Mouse (Mus musculus) neutrophil, adult 5-6 weeks (primary cell): ENCODE results near the gene Lmf1. TPM values are rescaled to one million over a fixed set of nuclear protein-coding genes. Genes with fewer than 3 reads are reported as not detected.

Experiments used
- ATAC-seq: fragments of 151-379, 151-347 bp; 2 replicates; pipeline ENCODE4 v1.8.0; 2017; ENCODE audit warnings: mild to moderate bottlenecking, moderate TSS enrichment; ENCODE audit not compliant: insufficient number of reproducible peaks, poor library complexity, low FRiP score, severe bottlenecking; ENCODE audit errors: extremely low read depth
- total RNA-seq: library from RNA; stranded (forward); fragments of 200-1000 nt; gene quantifications from 2 replicates; pipeline ENCODE4 v1.2.3, GENCODE M21; 2017

Gene Lmf1
- total RNA-seq, 1 experiment from 2014 or later, result 10.9 TPM

DNA sequence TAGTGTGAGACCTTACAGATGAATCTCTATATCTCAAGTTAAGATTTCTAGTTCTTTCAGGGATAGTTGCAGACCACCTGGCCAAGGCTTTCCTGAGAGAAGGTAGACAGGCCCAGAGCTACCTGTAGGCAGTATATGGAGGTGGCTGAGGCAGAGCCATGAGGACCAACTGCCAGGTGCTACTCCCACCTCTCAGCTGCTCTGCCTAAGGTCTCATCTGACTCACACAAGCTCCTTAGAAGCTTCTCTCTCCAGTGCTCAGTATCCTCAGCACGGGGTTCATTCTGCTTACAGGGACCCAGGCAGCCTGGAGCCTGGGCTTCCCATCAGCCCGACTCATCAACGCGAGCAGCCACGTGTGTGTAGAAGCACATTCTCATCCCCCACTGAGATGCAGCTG lies 51.4 kb downstream of the Lmf1 start:
- no peak for ATAC-seq

DNA sequence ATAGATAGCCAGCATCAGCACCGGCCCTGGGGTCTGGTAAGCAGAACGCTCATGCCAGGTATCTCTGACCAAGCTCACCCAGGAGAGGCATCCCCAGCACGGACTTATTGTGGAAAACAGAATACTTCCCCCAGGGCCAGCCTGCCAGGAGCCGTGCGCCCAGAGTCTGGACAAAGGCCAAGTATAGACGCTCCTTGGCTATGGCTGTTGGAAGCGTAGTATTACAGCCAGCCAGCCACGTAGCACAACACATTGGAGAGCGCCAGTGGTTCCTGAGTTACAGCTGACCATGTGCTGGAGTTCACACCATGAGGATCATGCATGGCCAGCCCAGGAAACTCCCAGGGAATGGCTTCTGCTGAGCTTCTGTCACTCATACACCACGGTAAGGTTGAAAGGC lies 55.2 kb downstream of the Lmf1 start:
- ATAC-seq, result no peak

DNA sequence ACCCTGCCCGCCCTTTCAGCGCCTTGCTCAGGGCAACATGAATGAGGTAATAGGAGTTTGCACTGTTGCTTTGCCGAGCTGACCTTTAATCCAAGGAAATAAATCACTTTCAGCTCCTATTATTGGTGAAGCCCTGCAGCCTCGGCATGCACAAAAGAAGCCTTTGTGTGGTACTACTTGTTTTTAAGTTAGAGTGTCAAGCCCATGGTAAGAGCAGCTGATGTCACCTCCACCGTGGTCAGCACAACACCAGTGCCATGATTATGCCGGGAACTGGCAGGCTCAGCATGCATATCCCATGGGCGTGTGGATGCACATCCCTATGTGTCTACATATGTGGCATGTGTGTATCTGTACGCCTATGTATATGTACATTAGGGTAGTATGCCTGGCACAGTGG lies 56.5 kb downstream of the Lmf1 start:
- no peak for ATAC-seq

DNA sequence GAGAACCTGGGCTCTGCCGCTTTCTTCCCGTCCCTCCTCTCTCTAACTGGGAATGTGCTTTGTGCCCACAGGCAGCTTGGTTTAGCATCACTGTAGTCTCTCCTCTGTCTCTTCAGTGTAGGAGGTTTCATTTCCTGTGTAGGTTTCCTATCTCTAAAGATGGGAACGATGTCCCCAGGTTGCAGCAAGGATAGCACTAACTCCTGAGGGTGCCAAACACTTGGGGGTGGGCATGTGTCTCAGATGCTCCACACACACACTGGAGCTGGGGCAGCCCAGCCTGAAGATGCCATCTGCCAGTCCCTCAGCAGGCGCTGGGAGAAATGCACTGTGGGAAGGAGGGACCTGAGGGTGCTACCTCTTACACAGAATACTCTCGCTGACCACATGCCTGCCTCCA lies 56.9 kb downstream of the Lmf1 start:
- no peak for ATAC-seq

DNA sequence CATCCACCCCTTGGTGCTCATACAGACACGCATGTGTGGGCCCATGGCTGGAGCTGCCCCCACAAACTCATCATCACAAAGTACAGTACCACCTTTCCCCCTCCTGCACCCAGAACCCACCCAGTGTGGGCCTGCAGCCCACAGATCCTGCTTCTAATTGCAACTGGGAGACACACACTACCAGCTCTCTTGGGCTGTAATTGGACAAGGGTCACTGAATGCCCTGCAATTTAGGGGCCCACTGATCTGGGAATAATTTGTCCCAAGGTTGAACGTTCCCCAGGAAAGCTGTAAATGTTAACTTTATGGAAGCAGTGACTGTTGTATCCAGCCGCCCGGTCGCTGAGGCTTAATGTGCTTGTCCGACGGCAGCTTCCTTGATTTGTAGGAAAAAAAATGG lies 59.1 kb downstream of the Lmf1 start:
- ATAC-seq, result no peak

DNA sequence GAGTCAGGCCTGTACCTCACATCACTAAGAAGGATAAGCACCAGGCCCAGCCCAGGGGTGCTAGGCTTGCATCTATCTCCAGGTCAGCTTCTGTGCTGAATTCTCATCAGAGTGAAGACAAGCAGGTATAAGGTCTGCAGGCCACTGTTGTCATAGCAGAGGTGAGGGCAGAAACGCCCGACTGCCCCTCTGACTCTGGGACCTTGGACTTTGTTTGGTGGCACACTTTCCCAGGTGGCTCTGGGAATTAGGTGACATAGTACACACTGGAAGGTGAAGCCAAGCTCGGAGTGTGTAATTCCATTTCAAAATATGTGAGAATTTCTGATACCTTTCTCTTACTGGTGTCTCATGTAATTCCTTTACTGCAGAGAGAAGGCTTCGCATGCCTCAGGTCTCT lies 59.6 kb downstream of the Lmf1 start:
- no peak for ATAC-seq

DNA sequence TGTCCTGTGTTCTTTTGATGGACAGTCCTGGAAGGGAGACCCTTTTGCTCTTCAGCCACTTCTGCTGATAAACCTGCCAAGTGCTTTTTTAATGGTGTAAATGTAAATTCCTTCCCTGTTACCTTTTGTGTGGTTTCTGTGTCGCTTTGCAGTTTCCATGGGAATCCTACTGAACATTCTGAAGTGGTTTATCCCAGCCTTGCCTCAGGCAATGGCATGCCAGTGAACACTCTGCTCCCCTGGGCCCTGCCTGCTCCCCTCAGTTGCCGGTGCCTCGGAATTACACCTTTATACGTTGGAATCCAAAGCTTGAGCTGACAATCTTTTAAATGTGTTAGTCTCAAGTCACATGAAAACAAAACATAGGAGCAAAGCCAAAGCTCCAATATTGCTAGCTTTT lies 62.1 kb downstream of the Lmf1 start:
- no peak for ATAC-seq

DNA sequence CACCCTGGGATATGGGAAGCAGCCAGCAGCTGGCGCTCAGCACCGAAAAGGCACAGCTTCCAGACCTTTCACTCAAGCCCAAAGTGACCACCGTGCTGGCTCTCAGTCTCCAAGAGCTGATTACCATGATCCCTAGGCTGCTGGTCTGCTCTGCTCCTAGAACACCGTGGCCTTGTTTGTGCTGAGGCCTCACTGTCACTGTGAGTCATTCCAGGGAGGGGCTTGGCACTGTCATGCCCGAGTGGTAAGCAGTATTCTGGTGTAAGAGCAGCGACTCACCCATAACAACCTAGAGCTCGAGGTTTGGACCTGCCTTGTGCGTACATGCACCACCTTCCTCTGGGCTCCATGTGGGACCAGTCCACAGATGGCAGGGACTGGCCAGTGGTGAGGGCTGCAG lies 63.1 kb downstream of the Lmf1 start:
- ATAC-seq, result no peak

DNA sequence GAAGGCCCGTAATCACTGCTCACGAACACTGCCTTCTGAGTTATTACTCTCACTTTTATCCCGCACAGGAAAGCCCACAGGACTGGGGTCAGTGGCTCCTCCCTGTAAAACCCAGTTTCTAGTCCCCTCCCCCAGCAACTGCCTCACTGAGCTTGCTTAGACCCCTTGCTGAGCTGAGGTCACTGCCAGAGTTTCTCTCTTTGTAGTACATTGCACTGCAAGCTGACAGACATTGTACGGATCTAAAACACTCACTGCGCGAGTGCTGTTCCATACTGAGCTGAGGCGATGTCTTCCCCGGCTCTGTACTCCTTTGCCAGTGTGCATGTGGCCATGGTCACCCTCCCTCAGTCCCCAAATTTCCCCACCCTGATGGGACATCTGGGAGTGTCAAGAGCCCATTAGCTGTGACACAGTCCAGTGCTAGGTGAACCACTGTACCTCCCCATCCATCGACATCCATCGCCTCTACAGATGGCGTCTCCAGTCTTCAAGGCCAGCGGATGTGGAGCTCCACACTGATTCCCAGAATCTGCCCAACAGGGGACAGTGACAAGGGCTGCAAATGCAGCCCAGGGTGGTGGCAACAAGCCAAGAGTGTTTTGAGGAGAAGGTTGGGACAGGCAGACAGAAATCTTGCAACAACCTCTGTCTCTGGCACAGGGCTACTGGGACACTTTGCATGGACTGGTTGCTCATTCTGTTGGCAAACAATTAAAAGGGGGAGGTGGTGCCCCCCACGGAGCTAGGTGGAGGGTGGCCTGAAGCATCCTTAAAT lies 64.8 kb downstream of the Lmf1 start:
- ATAC-seq, result no peak

DNA sequence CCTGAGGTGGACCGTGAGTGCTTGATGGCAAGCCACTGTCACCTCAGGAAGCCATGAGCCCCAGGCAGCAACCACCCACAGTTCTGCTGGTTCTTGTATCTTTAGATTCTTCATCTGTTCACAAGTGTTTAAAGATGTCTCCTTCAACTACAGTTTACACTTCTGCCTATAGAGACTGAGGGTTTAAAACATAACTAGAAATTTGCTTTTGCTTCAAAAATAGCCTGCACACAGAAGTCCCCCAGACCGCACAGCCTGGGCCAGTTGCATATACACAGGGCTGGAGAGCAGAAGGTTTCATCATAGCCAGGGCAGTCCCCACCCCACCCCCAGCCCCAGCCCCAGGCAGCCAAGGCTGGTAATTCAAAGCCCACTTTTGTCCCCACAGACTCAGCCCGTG lies 65.9 kb downstream of the Lmf1 start:
- no peak for ATAC-seq

DNA sequence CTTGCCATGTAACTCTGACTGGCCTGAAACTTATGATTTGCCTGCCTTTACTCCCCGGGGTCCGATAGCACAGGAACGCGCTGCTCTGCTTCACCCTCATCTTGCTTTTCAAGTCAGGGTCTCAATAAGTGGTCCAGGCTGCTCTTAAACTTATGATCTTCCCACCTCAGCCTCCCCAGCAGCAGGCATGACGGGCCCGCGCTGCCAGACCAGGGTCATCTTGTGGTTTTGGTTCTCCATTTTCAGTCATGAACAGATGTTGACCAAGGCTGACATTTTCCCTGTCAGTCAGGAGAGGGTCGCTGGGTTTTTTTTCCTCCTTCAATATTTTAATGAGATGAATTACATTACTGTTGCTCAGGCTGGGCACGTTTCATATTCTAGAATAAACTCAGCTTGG lies 66.8 kb downstream of the Lmf1 start:
- ATAC-seq, result no peak

DNA sequence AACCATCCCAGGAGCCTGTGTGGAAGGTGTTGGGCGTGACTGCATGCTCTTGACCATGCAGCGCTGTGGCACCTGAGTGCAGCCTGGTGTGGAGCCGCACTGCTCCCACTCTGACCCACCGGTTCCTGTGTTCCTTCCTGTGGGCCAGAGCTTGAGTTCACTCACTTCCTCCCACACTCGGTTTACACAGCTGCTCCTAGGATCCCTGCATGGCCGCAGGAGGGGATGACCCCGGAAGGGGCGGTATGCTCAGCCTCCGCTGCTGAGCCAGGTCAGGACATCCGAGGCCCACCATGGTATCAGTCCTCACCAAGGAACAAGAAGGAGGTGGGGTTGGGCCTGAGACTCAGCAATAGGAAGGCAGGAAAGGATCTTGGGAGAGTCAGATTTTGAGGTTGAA lies 69.0 kb downstream of the Lmf1 start:
- no peak for ATAC-seq

DNA sequence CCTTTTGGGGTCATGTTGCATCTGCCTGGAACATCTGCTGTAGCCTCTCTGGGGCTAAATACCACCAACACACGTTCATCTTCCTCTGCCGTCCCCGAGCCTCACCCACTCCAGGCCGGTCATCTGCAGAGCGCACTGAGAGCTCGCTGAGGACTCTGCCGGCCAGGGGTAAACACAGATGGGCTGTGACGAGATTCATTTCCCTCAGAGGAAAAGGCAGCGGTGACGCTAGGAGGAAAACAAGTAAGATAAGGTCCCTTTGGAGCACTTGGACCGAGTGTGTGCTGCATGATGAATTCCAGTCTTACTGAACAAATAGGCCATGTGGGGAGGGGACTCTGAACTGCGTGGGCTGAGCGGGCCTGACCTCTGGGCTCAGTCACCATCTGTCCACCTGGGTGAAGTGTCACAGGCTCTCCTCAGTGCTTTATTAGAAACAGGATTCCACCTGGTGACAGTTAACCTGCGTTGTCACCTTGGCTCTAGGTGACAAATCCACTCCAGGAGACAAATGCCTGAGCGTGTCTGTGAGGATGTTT lies 69.9 kb downstream of the Lmf1 start:
- ATAC-seq, result no peak

DNA sequence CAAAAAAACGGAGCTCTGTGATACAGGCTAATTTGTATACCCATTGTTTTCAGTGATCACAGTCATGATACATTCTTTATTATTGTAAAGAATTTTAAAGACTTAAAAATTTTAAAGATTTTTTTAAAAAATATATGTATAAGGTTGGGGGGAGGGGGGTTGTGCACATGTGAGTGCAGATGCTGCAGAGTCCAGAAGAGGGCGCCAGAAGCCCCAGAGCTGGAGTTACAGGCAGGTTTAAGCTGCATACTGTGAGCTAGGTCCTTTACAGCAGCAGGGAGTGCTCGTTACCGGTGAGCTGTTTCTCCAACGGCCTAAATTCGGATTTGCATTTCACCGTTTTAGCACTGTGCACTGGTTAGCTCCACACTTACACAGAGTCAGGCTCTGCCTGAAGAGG lies 71.8 kb downstream of the Lmf1 start:
- no peak for ATAC-seq

DNA sequence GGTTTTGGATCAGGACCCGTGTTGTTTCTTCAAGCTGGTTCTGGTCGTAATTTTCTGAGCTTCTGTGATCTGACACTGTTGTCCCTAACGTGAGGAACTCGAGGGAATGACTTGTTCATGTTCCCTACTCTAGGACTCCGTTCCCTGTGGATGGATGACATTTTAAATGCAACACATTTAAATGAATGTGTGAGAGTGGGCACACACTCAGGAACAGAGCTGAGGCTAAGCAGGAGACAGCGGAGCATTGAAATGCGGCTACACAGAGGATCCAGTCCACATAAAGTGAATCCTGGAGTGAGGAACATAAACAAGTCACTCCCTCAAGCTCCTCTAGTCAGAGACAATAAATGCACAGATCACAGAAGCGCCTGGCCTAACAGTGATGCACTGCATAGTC lies 73.4 kb downstream of the Lmf1 start:
- no peak for ATAC-seq

DNA sequence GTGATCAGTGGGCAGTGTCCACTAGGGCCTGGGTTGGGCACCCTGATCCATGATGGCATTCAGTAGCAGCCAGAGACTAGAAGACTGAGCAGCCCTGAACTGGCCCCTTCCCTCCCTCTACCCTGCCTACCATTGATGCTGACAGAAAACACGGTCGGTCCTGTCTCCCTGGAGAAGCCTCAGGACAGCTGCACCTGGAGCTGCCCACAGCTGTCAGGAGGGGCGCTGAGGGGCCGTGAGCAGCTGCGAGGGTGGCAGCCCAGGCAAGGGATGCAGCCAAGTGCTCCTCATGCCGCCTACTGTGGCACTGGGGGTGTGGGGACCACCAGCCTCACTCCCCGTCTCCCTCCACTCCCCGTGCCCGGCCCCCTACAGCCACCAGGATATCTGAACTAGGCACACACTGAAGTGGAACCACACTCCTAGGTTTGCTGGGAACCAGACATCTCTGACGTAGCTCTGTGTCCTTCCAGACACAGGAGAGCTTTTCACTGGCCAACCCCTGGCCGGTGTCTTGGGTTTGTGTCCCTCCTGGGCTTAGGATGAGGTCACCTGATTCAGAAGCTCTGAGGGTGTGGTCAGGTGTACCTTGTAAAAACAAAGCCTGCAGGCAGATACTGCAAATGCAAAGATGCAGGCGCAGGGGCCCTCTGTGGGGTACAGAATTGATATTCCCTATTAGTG lies 77.4 kb downstream of the Lmf1 start:
- ATAC-seq, result no peak

DNA sequence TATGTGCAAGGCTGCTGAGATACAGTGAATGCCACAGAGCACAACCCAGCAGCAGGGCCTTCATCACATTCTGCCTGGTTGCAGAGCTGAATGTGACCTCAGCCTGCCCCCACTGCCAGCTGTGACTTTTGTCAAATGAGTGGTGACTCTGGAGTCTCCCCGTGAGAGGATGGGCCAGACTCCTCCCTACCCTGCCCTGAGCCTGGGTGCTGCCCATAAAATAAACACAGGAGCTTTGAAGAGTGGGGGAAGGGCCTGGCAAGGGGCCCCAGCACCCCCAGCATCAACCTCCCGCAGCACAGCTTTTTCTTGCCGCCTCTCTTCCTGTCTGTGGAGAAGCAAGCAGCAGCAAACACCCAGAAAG lies 77.9 kb downstream of the Lmf1 start:
- no peak for ATAC-seq

DNA sequence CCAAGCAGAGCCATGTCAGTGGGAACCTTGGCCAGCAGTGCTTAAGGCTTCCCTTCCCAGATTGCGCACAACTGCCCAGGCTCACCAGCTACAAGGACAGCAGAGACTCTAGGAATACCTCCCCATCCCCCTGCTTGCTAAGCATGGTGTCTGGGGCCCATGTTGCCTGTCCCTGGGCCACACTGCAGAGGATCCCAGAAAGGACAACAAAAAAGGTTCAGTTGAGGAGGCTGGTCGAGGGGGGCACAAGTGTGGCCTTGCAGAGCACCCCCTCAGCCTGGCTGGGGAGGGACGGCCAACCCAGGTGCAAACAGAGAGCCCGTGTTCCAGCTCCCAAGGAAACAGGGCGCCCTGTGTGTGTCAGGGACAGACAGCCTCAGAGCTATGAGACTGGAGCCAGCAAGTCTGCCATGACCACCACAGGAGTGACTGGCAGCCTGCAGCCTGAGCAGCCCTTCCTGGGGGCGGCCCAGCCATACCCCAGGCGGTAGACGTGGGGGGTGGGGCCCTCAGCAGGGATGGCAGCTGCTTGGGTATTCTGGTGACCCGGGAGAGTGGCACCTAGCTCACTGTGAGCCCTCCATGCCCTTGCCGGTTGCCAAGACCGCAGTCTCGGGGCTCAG lies 84.4 kb downstream of the Lmf1 start:
- no peak for ATAC-seq

DNA sequence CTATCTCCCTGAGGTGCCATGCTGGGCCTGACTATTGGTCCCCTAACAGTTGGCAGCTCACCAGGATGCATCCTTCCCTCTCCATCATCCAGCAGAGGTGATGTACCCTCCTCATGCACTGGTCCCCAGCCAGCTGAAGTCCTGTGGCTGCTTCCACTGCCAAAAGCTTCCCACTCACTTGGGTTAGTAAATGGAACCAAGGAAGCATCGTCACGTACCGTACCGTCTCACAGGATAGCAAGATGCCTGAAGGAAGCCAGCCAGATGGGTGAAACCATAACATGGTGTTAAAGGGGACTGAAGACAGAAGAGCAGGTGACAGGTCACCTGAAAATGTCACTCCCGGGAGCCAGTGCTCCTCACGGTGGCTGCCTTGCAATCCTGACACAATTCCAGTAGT lies 86.6 kb downstream of the Lmf1 start:
- no peak for ATAC-seq

DNA sequence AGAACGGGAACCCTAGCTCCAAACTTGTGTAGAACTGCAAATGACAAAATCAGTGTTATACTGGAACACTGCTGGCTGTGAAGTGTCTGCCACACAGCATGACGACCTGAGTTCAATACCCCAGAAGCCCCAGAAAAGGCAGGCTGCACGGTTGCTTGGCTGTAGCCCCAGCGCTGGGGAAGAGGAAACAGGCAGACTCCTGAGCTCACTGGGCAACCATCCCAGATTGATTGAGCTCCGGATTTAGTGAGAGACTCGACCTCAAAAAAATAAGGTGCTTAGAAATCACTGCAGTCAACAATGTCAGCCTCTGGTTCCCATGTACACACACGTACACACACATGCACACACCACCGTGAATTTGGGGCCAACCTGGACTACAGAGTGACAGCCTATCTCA lies 87.0 kb downstream of the Lmf1 start:
- no peak for ATAC-seq
